Mouse (Mus musculus) layer of hippocampus, adult 11-12 months (tissue): Measurements from ENCODE around the gene Zbtb20.

Experiments used
- DNase-seq: peaks from one replicate; pipeline ENCODE4 v3.0.0; 2022; ENCODE audit warnings: low spot score

Zbtb20 gene

DNA sequence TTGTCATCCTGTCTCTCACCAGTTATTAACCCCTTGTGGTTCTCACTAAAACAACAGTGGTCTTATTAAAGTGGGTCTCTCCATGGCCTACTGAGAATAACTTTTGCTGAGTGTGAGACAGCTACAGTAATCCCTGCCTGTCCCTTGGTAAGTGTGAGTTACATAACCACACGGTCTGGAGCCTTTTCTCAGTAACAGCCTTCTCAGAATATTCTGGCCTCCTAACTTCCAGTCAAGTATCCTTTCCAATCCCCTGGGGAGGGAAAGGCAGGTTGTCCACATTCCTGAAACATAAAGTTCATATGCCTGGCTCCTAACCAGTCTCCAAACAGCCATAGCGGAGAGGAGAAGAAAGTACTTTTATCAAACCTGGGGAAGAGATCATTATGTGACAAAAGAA, 644.6 kb downstream of the Zbtb20 start:
- no peak for DNase-seq

DNA sequence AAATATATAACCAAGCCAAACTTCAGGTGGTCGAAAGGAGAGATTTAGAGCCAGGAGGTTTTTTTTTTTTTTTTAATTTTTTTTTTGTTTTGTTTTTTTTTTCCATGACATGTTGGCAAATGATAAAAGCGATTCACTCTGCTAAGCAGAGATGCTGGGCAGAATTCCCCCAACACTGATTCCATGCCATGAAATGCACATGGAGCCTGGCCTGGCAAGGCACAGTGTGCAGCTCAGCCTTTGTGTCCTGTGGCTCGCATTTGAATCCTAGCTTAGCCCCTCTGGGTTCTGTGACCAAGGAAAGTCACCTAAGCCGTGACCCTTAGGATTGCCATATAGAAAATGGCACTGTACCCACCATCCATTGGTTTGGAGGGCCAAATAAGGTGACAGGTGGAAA, 646.8 kb downstream of the Zbtb20 start:
- no peak for DNase-seq

DNA sequence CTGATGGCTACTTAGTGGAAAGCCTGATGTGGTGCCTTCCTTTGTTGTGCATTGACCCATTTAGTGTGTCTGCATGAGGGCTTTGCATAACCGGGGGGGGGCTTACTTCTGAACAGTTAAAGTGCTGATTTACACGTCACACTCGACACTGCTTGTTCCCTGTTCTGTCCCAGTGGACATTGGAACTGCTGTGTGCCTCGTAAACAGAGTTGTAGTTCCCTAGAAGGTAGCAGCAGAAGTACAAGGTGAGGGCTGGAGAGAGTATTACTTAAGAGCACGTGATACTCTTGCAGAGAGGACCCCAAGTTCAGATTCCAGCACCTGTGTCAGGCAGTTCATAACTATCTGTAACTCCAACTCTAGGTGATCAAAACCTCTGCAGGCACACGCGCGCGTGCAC, 648.5 kb downstream of the Zbtb20 start:
- DNase-seq, result no peak

DNA sequence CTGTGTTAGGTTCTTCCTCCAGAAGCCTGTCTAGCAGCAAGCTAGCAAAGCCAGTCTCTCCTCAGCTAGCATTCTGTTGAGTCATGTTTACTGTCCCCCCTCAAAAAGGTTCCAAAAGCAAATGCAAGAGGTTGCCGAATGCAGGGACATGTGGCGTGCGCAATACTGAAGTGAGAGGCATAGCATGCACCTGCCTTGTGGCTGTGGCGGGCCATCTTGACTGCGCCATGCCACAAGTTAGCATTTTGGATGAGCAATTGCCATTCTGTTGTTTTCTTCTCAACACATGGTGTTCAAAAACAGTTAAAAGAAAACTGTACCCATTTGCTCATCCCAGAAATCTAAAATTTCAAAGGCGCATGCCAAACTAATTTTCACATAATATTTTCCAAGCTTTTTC, 649.9 kb downstream of the Zbtb20 start:
- no peak for DNase-seq

DNA sequence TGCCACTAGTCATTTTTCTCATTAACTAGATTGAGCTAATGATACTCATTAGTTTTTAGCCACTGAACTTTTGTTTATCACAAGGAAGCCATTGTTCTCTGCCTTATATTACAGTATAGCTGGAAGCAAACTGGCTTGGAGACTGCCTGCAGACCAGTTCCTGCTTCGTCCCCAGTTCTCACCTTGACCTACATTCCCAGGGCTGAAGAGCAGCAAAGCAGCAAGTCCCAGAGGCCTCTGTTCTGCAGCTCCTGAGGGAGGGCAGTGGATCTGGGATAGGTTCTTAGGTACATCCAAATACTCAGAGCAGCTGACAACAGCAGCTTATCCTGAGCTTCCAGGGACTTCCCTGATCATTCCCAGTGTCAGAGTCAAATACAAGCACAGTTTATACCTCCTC, 652.6 kb downstream of the Zbtb20 start:
- no peak for DNase-seq

DNA sequence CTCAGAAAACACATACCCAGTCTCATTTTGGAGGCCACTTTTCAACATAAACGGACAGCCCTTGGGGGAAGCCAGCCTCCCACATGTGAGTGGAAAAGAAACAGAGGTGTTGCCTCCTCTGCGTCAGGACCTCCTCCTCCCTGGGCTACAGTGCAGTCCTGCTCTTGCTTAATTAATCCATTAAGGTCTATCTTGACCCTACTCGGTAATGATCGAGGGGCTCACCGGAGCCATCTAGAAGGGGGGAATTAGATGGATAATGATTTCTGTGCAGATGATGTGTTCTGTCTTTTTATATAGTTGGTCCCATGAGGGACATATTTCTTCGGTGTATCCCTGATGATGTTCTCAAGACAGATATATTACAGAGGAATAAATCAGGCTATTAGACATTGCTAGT, 655.6 kb downstream of the Zbtb20 start:
- no peak for DNase-seq

DNA sequence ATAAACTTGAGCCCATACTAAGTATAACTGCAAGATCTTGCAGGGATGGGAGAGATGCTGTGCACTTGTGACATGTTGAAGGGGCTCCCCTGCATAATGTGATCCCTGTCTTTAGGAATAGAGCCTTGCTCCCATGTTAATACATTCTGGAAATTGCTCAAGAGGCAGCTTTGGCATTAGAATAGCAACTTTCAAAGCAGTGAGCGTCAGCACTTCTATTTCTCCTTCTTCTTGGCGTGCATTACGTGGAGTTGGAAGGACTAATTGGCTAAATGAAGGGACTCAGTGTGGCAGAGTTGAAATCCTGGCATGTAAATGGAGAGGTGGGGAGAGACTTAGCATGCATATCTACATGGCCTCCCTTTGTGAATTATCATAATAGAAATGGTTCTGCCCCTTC, 658.4 kb downstream of the Zbtb20 start:
- DNase-seq, result no peak

DNA sequence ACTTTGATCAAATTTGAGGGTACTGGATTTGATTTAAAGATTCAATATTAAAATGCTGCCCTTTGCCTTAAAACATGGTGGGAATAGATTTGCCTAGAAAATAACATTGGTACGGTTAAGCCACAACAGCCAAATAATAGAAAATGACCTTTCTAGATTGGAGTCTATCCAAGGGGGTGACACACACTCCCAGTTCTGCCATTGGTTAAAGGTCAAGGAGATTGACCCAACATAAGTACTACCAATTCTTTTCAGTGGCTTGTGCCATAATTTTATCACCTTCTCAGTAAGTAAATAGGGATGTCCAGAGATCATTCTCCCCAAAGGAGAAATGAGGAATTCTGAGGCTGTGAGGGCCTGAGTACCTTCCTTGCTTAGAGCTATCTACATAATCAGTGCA, 660.2 kb downstream of the Zbtb20 start:
- no peak for DNase-seq

DNA sequence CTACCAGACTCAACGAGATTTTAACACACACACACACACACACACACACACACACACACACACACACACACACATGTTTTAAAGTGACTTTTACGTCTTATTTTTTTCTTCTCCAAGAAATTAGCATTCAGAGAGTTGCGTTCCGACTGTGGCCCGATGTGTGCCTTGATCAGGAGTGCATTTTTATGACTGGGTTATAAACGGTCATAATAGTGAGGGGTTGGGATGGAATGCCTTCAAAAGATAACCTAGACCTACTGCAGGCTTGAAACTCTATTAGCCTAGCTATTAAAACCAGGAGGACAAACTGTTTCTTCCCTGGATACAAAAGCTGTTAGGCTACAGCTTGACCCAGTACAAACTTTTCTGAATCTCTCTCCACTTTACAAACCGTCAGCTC, 661.5 kb downstream of the Zbtb20 start:
- DNase-seq, result no peak

DNA sequence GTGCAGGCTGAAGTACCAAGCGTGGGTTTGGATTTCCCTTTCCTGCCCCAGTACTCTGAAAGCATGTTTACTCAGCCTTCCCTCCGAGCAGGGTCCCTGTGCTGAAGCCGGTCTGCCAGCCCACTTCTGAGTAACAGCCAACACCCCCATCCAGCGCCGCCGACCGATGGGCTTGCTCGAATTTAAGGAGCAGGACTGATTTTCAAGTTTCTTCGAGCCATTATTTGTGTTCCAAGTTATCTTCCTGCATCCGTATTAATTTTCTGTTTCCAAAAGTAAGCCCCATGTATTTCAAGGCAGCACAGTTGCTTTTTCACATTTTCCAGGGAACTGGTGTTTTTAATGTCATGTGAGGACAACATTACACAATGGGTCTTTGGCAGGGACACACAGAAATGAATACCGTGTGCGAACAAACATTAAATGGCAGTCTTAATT, 664.0 kb downstream of the Zbtb20 start:
- DNase-seq, result no peak

DNA sequence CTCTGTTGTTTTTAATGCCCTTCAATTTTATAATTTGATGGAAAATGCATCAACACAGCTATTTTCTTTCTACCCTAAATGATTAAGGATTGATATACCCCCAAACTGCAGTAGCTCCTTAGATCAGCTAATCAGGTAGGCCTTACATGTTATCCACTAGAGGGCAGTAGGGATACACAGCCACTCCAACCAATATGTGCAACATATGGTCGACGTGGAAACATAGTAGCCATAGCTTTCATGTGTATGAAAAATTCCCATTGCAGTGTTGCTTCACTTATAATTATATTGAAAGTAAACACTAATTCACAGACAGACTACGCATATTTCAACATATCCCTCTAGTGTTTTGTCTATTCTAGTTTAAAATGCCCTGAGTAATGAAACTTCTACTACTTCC, 664.4 kb downstream of the Zbtb20 start:
- DNase-seq, result no peak

DNA sequence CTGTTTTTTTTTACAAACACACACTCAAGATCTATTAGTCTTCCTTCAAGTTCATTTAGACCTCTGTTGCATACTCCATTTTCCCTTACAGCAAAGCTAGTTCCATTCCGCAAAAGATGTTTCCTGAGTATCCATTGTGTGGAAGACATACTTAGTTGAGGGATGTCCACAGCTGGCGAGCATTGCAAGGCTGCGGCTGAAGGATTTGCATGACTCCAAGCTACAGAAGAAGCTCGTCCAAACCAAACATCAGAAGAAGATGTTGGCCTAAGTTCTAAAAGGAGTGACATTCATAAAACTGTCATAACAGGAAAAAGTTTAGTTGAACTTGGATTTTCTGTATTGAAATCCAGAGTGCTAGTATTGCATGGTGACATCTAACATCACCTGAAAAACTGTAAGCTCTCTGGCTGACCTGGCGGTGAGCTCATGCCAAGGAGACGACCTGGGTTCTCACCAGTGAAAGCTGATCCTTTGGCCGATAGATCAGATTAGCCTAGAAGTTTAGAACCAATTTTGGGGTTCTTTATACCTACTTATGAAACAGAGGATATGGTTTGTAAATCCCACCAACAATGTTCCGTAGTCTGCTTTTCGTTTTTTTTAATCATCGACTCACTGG, 665.0 kb downstream of the Zbtb20 start:
- DNase-seq, result no peak

DNA sequence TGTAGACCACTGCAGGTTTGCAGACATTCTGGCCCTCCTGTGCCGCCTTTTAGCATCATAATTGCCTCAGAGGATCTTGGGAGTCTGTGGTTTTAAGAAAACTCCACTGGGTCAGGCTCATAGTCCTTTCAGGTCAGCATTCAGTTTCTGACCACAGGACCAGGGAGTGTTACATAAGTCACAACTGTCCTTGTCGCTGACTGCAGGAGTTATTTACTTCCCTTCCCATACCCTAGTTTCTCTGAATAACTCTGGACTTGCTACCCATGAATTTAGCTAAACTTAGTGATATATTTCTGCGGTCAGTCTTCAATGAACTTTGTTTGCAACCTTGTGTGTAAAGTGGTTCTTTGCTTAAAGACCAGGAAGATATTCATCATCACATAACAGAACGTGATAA, 669.6 kb downstream of the Zbtb20 start:
- no peak for DNase-seq

DNA sequence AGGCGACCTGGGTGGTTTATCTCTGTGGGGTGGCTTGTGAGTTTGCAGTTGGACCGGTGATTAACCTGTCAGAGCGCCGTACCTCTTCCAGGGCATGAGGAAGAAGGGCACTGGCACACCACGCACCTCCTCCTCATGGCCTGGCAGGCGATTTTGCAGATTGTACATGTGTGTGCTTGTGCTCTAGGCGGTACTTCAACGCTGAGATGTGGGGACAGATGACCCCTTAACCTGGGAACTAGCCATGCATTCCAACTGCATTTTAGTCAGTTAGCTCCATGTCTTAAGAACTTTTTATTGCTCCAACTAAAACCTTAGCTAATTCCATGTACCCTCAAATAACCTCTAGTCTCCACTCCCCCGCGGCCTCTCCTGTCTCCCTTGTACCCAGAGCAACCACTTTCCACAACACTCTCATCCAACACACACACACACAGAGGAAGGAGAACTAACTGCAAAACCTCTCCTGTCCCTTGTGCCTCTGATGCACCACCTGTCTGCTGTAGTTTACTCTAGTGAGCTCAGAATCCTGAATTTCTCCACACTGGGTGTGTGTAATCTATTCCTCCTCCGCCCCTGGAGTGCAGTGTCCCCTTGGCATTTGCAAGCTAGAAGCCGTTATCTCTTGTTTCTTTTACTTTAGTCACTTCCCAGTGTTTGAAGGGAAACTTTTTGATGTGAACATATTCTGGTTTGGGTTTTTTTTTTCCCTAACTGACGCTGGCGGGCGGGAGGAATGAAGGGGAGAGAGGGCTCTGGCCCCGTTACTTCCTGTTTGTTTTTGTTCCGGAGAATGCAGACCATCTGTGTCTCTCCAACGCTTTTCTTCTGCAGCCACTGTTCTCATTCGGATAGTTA, 671.9 kb downstream of the Zbtb20 start:
- DNase-seq, result no peak

DNA sequence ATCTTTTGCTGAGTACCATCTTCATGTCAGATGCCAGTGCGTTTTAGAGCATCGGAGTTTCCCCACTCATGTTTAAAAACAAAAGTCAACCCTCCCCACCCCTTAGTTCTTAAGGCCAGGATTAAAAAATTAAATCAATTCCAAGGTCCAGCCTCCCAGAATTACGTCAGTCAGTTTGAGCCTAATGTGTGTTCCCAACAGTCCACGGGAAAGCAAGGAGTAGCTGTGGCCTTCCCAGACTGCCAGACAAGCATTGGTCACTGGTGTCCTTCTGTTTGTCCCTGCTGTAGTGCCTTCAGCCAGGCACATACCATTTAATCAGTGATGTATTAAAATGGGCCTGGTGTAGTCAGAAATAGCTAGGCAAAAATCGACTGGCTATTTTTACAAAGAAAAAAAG, 673.1 kb downstream of the Zbtb20 start:
- no peak for DNase-seq

DNA sequence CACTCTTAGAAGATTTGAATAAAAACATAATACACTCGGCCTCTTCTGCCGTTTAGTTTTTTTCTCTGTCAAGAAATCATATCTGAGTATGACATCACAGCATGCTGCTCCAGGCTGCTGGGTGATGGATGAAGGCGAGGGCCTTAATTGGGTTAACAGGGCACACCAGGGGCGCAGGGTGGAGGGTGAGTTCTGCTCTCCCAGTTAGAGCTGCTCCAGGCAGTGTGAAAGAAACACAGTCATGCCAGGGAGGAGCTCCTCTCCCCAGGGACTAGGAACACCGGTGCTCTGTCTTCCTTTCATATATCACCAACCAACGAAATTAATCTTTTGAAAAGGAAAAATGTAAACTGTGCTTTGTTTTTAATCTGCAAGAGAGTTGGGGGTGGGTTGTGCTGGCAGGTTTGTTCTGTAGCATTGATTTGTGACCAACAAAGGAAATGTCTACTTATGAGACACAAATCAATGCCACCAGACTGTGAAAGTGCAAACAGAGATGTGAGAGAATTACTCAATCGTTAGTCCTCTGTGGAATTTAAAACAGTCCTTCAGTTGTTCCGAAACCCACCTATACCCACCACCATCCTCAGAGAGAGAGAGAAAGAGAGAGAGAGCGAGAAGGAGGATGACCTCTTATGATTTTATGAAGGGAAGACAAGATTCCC, 673.9 kb downstream of the Zbtb20 start:
- DNase-seq, result no peak

DNA sequence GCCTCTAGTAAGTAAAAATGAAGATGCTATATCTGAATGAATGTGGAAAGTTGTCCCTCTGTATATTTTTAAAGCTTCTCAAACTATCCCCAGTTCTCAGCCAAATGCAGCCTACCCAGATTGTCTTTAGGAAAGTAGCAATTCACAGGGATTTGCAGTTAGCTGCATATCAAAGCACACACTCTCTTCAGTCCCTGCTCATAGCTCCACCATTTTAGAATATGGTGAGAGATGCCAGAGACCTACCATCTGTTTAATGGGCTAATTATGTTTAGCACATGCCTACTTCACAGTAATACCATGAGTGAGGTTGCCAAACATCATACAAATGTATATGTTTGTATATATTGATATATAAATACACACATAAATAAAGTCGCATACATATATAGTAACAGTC, 676.8 kb downstream of the Zbtb20 start:
- no peak for DNase-seq

DNA sequence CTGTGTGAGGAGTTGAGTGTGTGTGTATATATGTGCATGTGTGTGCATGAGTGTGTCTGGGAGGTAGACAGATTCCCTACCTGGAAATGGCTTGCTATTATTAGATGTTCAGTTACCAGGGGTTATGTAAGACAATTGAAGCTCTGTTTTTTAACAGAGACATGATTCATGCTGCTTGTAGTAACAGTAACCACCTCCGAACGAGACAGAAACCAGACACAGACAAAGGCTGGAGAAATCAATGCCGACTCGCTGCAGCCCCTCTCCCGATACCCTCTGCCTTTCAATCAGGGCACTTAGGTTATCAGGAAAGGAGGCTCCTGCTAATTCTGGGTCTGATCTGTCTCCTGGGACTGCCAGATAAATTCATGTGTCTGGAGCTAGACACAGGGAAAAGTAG, 681.7 kb downstream of the Zbtb20 start:
- no peak for DNase-seq

DNA sequence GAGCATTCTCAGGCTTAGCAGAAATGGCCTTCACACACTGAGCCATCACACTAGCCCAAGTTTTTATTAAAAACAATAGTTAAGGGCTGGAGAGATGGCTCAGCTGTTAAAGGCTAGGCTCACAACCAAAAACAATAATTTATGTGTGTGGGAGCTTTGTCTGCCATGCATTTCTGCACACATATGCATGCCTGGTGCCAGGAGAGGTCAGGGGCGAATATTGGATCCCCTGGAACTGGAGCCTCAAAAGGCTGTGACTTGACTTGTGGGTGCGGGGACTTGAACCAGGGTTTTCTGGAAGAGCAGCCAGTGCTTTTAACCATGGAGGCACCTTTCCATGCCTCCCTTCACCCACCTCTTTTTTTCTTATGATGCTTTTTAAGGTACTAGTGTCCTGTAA, 685.6 kb downstream of the Zbtb20 start:
- DNase-seq, result no peak

DNA sequence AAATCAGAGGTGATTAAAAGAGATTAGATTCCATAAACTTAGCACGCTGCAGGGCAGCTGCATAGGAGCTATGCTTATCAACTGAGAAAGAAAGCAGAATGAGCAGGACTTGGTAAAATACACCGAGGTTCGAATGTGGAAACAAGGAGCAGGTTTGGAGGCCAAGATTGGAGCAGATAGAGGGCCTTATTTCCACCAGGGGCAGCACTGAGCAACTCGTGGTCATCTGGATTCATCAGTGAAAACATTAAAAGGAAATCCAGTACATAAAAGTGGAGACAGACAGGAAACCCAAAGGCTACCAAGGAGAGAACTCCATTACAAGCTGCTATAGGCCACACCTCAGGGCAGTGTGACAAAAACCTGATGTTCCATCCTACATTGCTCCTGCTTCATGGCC, 686.3 kb downstream of the Zbtb20 start:
- DNase-seq, result no peak

DNA sequence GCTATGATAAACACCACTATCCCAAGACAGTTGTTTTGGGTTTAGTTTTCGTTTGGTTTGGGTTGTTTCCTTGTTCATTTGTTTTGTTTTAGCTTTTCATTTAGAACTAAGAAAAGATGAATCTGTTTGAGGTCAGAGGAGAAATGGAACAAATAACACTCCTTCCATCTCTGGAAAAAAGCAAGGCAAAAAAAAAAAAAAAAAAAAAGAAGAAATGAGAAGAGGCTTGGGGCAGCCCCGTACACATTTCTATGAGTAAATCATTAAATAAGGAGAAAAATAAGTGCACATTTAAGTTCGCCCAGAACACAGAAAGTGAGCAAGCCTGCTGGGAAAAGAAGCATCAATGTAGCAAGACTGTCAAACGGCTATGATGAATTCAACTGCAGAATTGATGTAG, 690.2 kb downstream of the Zbtb20 start:
- no peak for DNase-seq

DNA sequence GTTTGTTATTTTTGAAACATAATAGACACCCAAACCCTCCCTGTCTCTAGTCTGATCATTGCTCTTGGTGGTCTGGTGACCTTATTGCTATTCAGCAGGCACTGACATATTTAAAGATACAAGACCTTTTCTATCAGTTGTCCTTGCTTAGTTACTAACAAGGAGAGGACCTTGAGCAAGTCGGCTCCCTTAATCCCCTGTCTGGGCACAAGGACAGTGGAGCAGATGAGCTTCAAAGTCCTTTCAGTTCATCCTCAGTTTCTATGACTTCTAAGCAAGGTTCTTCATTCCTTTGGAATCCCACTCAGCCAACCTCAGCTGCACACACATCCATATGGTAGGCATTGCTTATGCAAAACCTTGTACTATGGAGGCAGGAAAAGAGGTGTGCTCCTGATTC, 690.8 kb downstream of the Zbtb20 start:
- no peak for DNase-seq

DNA sequence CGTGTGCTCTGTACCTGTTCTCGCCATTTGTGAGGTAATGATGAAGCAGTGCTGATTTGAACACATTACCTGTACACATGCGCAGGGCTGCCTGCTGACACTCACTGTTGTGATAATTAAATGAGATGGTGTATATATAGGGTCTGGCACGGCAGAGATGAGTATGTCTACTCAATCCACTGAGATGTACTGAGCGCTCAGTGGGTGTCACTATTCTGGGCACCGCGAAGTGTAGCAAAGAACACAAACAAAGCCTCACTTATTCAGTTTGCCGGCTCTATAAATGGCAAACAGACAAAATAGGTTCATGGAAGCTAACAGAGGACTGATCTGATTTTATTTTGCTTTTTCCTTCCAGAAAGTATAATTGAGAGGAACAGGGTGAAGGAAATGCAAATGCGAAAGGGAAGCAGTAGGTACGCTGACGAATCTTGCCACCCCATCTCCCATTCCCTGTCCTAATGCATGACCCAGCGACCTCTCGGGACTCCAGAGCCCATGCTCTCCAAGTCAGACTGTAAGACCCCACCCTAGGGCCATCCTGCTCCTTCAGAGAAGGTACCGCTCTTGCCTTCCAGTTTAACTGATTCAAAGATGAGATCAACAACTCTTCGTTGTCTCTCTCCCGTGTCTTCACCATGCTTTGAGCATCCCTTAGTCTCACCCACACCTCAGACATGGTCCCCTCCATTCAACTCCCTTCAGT, 695.8 kb downstream of the Zbtb20 start:
- peak; percentile 25 for DNase-seq
